Mouse (Mus musculus): ENCODE measurements around the gene Dytn. TPM values are rescaled to one million over a fixed set of nuclear protein-coding genes. Genes with fewer than 3 reads are reported as not detected.

The Dytn gene
- polyA plus RNA-seq, 1 experiment from 2014 or later, result 0.19 TPM

DNA sequence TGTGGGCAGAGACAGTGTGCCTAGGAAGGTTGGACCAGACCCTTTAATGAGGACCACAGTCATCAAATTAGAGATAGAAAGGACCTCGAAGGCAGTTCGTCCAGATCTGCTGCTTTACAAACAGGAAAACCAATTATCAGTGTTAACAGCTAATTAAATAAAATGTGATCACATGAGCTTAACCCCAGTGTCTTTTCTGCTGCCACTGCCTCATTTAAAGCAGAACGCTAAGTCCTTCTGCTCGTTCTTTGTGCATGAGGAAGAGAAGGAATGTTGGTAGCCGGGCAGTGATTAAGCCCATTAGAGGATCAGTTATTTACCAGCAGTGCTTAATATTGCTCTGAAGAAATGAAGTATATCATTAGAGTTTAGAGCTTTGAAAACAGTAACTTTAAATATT lies 109.9 kb downstream of the Dytn start:
- no peak overlapping the region for H3K4me2 ChIP-seq (replicated peaks)
- 32% methylated on average over 5 of the region's 5 CpGs for WGBS
- H3K9me3 ChIP-seq, result no peaks in the 10 kb centered on the region
- no peak overlapping the region for H3K4me3 ChIP-seq
- no peaks in the 10 kb centered on the region for H3K27me3 ChIP-seq
- ATAC-seq (ENCODE audit: insufficient number of reproducible peaks, insufficient read depth, low FRiP score, low TSS enrichment), result no peak
- no peak overlapping the region for H3K9ac ChIP-seq
- no peaks in the 10 kb centered on the region for H3K36me3 ChIP-seq
- H3K4me1 ChIP-seq, result peaks cover 16% of the 10 kb centered on the region; the same call in 1 of the 2 replicates
- H3K27ac ChIP-seq, result no peak overlapping the region

DNA sequence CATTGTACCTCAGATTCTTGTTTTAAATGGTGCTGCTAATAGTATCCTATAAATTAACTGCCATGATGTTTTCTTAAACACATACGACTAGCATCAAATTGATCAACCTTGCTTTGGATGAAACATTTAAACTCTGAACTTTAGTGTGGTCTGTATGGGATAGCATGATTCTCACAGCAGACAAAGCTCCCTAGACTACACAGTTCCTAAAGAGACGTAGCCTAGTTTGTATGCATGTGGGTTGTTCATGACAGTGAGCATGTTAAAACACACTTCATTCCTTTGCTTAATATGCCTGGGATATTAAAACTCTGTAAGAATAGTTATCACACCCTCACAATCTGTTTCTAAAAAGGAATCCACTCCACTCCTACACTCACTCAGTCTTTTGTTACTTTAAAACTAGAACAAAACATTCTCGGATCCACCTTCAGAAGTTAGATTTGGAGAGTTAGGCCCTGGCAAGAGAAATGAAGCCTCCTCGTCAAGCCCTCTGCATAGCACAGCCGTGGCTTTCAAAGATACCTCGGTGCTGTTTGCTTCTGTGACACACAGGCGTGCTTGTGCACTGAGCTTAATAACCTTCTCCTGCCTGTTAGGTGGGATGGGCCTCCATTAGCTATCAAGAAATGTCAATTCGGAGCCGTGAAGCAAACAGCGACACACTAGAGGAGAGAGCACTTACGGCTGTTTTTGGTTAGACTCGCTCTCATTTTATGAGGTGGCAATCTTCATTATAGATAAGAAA lies 112.7 kb downstream of the Dytn start:
- no peaks in the 10 kb centered on the region for H3K27me3 ChIP-seq
- no peak overlapping the region for H3K4me3 ChIP-seq
- no peak overlapping the region for H3K4me2 ChIP-seq (replicated peaks)
- H3K9ac ChIP-seq, result no peak overlapping the region
- H3K27ac ChIP-seq, result no peak overlapping the region
- no peaks in the 10 kb centered on the region for H3K9me3 ChIP-seq
- H3K4me1 ChIP-seq, result peaks cover 16% of the 10 kb centered on the region; the same call in 1 of the 2 replicates
- no peaks in the 10 kb centered on the region for H3K36me3 ChIP-seq
- 58% methylated on average over 12 of the region's 12 CpGs for WGBS
- ATAC-seq (ENCODE audit: insufficient number of reproducible peaks, insufficient read depth, low FRiP score, low TSS enrichment), result no peak

DNA sequence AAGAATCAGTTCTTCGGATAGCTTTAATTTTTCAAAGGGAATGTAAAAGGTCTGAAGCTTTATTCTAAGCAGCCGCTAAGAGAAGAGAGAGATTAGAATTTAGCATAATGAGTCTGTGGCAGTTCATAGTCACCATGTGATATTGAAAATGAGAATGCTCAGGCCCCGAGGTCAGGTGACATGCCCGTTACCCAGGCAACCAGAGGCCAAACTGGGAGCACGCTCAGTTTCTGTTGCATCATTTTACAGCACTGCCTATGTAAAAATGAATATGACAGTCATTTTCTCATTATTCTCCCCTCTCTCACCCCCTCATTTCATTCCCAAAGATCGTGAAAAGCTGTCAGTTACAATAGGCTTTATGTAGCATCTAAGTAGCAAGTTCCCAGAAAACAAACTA lies 113.3 kb downstream of the Dytn start:
- Histone ChIP-seq H3K27ac (no peak overlapping the region), H3K27me3 (no peaks in the 10 kb centered on the region), H3K9me3 (no peaks in the 10 kb centered on the region), H3K4me3 (no peak overlapping the region), H3K36me3 (no peaks in the 10 kb centered on the region), H3K4me1 (peaks cover 16% of the 10 kb centered on the region; the same call in 1 of the 2 replicates), H3K9ac (no peak overlapping the region), H3K4me2 (replicated peaks) (no peak overlapping the region)
- WGBS, result 39% methylated on average over 6 of the region's 6 CpGs
- no peak for ATAC-seq (ENCODE audit: insufficient number of reproducible peaks, insufficient read depth, low FRiP score, low TSS enrichment)

Other genes starting within 250 kb of the Dytn start
- gene Adam23, start 241.0 kb downstream of the Dytn start, polyA plus RNA-seq (2016; fragmentation: Nextera tagmentation; extraction: Ambion mirVana), result 10.4 and 10.7 TPM in 2 replicates
- not detected in 2 replicates for gene Gm39653, start 71.0 kb downstream of the Dytn start, polyA plus RNA-seq (2016; fragmentation: Nextera tagmentation; extraction: Ambion mirVana)
- not detected in 2 replicates for gene Mdh1b, start 43.4 kb upstream of the Dytn start, polyA plus RNA-seq (2016; fragmentation: Nextera tagmentation; extraction: Ambion mirVana)
- gene Fastkd2, start 43.7 kb upstream of the Dytn start, polyA plus RNA-seq (2016; fragmentation: Nextera tagmentation; extraction: Ambion mirVana), result 59.4 and 64.8 TPM in 2 replicates
- 0.12 and 0.13 TPM in 2 replicates for gene 4933402D24Rik, start 82.3 kb upstream of the Dytn start, polyA plus RNA-seq (2016; fragmentation: Nextera tagmentation; extraction: Ambion mirVana)

All from embryonic facial prominence, embryonic 12.5 days (tissue).